Mouse (Mus musculus): Measurements from ENCODE around the gene Grb10.

The Grb10 gene

DNA sequence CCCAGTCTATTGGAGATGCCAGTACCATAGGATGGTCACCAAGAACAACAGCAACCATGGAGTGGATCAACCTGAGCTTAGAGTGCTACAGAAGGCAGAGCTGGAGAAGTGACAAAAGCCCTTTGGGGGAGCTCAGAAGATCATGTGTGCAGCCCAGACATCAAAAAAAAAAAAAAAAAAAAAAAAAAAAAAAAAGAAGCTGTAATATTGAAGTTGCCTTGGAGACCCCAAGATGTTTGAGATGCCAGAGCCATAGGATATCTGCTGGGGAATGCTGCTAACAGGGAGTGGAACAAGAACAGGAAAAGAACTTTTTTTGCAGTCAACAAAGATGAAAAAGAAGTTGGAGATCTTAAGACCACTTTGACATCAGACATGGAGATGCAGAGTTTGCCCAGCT is 133.0 kb downstream of the Grb10 start:
- DNase-seq (ENCODE audit: low spot score in 2 of 2): no peak

DNA sequence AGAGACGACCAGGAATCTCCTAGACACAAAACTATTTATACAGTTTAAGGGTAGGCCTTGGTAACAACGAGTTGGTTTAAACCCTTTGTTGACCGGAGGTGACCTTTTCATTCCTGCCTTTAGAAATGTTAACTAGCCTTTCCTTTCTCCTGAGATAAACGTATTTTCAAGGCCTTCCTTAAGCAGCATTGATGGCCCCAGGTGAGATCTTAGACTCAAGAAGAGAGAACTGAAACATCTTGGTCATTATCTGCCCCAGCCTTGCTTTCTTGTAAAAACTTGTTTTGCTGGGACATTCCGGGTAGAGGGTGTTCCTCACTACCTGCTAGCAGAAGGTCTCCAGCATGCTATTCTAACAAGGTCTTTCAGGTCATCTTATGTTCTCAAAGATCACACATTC is 133.5 kb downstream of the Grb10 start:
- no peak for DNase-seq (ENCODE audit: low spot score in 2 of 2)

DNA sequence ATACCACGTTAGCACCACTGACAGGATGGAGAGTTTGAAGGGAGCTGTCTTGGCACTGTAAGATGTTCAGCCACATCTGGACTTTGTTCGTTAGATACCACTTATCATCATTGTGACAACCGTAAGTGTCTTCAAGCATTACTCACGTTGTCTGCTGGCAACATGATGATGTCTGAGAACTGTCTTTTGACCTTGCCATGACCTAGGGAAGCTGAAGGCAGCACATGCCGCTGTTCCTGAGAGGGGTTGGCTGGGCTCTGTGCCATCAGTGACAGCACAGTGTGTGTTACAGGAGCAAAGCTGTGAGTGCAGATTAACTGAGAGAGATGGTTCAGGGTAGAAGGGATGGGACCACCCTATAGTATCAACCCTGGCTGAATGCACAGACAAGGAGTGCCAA is 137.0 kb downstream of the Grb10 start:
- peak; percentile 15 to 22 for DNase-seq (ENCODE audit: low spot score in 2 of 2)

DNA sequence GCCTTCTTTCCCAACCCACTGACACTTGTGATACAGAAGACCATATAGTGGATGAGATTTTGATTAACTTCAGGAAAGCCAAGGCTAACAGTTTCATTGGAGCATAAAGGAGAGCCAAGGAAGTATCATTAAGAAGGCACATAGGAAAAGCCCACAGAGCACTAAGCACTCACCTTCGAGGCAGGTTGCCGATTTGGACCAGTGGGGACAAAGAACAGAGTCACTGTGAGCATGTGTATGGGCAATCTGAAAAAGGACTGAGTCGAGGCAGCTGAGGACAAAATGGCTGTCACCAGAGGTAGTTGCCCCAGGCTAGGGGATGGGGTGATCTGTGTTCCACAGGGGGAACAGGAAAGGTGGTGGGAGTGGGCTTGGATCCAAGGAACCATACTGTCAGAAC is 140.0 kb downstream of the Grb10 start:
- no peak for DNase-seq (ENCODE audit: low spot score in 2 of 2)

DNA sequence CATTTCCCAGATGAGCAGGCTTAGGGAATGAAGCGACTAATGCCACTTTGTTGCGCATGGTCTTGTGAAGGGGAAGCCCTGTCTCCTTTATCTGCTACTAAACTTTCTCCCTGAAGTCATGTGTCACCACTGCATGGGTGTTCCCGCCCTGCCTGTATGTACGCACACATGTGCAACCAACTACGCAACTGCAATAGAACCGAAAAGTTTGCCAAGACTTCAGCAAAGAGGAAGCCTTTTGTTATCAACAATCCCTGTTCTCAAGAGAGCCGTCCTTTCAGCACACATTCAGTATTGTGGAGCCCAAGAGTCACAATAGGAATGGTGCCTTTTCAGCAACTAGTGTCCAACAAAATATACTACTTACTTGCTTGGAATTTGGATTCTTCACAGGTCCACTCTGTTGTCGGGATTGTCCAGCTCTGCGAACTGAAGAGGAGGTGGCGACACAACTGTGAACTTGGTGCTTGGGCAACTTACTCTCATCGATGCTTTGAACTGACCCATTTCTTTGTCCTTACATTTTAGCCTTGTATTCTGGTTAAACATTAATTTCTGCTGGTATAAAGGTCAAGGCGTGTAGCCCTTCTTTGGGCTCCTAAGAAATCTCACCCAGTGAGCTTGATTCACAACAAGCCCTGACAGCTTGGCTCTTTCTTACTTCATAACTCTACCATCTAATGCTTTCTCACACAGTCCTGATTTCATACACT is 140.7 kb downstream of the Grb10 start, which contains the start of gene Ddc:
Gene Ddc, minus strand, starts transcription at position 500 of the 713 bp plus-strand sequence.
- DNase-seq (ENCODE audit: low spot score in 2 of 2): peak; percentile 12 to 30

DNA sequence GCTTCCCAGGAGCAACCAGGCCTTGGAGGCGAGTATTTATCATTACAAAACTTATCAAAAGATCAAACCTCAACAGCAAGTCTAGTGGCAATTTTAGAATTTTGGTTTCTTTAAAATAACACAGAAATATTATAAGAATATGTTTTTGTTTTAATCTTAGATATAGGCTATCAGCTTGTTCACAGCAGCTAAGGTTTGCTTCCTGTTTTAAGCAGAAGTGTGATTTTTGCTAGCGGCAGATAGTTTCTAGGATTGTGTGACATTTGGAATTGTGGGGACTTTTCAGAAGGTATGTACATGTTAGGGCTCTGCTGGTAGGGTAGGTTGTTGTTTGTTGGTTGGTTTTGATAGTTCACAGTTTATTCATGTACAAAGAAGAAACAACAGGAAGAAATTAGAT is 143.0 kb downstream of the Grb10 start:
- DNase-seq (ENCODE audit: low spot score in 2 of 2): no peak

DNA sequence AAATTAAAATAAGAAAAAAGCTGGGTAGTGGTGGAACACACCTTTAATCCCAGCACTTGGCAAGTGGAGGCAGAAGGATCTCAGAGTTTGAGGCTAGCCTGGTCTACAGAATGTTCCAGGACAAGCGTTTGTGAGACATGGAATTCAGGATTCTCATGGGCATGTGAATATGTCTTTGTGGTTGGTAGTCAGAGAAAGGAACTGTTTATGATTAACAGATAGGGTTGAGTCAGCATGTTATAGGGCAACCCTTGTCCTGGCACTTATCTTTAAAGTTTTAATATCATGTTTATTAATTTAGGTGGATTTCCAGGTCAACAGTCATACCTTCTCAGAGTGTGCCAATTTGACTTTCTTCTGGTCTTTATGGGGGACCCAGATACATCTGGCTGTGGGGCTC is 144.7 kb downstream of the Grb10 start:
- no peak for DNase-seq (ENCODE audit: low spot score in 2 of 2)

DNA sequence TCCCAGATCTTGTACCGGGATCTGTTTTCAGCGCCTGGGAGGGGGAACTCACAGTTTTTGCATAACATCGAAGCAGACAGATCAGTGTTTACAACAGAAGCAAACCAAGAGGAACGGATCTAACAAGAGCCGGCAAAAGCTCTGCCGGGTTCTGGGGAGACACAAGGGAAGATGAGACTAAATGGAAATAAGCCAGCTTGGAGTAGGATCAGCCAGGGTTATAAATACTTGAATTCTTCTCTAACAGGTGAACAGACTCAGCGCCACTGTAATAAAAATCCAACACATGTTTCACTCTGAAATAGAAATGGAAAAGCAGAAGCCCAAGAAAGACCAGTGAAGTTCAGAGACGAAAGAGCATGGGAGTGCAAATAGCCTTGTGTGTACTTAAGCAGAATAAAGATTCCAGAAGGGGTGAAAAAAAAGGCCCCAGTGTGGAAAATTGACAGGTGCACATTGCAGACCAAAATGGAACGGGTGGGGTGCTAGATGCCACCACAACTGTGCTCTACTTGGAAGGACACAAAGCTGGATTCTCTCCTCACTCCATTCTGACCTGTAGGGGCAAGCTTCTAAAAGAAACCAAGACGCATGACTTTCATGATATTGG is 145.4 kb downstream of the Grb10 start:
- no peak for DNase-seq (ENCODE audit: low spot score in 2 of 2)

DNA sequence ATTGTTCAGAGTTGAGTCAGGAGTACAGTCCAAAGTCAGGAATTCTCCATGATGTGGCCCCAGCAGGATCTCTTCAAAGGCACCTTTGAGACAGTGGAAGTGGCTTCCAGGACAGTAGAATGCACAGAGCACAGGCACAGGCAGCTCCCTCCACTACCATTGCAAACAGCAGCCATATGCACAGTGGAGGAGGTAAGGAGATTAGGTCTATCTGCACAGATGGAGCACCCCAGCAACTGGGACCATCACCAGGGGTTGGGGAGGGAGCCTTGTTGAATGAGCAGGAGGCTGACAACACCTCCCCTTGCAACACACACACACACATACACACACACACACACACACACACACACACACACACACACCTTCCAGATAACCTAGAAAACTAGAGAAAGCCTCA is 146.7 kb downstream of the Grb10 start:
- DNase-seq (ENCODE audit: low spot score in 2 of 2): no peak

DNA sequence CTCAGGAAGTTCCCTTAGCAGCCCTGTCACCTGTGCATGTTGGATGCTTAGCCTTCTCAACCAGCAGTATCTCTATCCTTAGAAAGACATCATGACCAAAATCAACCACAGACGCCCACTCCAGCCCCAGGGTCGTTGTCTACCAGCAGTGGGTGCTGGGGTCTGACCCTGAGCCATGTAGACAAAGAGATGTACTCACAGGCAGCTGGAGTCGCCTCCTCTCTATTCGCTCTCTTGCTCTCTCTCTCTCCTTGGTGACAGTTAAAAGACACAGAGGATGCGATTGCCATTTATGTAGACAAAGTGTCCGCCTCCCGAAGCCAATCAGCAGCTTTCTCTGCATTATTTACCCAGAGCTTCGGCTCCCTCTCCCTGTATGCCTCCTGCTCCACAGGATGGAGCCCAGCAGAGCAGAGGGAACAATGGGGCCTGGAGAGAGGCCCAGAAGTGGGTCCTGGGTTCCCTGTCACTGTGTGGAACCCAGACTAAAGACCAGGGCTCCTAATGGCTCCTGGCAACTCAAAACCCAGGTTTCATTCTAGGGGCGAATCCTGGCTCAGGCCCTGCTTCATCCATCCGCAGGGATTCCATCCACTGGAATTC is 148.2 kb downstream of the Grb10 start:
- no peak for DNase-seq (ENCODE audit: low spot score in 2 of 2)

DNA sequence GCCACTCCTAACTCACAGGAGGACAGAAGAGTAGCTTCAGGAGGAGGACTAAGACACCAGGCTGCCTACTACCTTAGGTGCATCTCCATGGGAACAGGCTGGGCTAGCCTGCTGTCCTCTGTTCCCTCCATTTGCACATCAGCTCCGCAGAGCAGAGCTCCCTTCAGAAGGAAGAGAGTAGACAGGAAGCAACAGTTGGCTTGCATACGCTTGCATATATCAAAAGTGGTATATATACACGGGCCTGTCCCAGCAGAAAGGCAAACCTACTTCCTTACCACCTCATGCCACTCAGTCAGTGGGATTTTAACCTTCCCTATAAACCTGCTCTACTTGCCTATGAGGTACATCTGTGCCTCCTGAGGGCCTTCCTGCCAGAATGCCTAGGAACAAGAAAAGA is 149.8 kb downstream of the Grb10 start:
- no peak for DNase-seq (ENCODE audit: low spot score in 2 of 2)

DNA sequence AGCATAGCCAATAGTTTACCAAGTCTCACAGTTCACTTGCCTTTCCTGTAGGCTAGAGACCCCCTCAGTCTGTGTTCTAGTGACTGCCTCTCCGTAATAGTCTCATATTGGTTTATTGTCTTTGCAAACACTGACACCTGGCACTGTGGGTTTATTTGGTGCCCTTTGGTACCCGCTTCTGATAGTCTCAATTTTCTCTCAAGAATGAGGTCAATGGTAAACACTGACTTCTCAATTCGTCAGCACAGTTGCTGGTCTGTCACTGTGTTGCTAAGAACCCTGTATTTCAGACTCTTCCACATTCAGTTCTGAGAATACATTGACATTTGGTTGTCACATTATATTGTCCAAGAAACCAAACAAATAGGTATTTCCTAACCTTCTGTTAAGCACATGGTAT is 150.4 kb downstream of the Grb10 start:
- DNase-seq (ENCODE audit: low spot score in 2 of 2): no peak

DNA sequence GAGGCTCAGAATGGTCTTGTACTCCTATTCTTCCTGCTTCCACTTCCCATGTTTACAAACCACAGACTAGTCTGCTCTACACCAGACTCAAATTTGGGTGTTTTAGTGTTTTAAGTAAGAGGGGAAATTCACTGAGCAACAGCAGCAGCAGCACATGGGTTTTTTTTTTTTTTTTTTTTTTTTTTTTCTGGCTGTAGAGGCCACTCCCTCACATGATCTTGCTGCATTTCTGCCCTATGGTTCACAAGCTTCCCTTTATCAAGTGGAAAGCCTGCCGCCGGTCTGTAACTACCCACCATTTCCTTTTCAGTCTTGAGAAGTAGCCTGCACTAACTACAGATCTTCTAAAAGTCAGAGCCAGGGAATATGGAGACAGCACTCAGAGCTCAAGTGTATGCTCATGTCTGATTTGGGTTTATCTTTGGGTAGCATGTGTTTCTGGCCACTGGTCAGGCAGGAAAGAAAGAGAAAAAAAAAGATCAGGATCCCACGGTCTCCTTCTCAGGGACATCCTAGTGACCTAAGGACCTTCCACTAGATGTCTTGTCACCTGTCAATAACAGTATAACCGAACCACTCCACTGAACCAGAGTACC is 152.0 kb downstream of the Grb10 start:
- DNase-seq (ENCODE audit: low spot score in 2 of 2): no peak

DNA sequence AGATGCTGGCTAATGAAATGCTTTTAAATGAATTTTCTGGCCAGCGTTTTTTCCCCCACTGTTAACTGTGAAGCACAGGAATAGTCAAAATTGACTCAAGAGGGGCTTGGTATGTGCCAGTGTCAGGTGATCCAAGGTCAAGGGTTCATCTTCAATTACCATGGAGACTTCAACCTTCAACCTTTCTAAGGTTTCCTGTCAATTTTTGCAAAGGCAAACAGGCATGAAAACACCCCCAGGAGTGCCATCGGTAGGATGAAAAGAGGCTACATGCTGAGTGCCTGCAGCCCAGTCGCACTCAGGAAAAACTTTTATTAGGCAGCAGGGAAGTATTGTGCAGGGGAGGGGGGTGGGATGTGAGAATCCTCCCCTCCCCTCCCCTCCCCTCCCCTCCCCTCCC is 152.6 kb downstream of the Grb10 start:
- DNase-seq (ENCODE audit: low spot score in 2 of 2): no peak

DNA sequence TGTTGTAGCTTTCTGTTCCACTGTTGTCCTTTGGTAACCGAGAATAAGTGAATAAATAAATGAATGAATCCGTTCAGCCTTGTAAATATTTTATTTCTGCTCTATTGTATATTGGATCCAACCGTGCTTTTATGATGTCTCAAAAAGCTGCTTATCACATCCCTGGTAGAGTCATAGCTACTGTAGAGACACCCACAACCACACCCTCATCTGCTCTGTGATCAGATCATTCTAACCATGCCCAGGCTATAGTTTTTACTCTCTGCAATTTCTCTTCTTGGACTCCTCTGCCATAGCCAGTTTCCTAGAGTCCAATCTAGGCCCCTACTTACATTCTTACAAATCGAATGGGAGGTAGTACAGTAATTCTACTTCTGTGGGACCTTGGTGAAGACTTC is 153.2 kb downstream of the Grb10 start:
- no peak for DNase-seq (ENCODE audit: low spot score in 2 of 2)

DNA sequence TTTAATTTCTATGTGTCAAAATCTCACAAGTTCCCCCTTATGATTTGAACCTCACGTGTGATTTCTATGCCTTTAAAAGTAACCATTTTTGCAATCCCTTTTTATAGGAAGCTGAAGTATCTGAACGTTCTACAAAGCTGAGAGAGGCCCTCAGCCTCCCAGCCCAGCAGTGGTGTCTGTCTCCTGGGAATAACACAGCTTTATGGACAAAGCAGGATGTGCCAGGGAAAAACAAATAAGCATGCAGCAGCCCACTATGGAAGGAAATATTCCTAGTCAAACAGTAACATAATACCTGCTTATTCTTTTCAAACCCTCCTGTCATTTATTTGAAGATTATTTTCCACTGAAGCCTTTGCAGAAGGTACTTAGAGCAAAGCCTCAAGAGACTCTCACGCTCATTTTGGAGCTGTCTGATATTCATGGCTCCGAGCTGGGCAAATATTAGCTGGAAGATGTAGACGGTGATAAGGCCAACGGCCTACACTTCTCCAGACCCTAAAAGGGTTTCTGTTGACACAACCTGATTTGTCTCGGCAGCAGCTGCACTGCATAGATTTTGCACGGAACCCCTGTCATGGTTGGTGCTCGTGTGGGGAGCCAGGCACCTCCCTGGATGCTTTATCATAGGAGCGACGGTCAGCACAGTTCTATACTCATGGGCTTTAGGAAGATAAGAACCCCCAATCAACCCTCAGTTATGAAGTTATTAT is 153.8 kb downstream of the Grb10 start:
- DNase-seq (ENCODE audit: low spot score in 2 of 2): no peak

DNA sequence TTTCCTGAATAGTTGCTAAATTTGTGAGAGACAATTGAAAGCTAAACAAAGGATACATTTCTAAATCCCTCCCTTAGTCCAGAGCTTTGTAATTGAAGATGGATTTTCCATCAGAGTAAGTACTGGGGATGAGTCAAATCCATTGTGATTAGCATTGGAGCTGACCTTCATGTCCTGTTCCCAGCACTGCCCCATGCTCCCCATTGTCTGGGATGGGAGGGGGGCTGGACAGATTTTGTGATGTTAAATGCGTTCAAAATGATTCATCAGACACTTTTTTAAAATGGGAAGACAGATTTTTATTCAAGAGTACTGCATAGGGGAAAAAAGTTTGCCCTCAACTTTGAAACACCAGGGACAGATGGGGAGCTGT is 156.7 kb downstream of the Grb10 start:
- DNase-seq (ENCODE audit: low spot score in 2 of 2): no peak

DNA sequence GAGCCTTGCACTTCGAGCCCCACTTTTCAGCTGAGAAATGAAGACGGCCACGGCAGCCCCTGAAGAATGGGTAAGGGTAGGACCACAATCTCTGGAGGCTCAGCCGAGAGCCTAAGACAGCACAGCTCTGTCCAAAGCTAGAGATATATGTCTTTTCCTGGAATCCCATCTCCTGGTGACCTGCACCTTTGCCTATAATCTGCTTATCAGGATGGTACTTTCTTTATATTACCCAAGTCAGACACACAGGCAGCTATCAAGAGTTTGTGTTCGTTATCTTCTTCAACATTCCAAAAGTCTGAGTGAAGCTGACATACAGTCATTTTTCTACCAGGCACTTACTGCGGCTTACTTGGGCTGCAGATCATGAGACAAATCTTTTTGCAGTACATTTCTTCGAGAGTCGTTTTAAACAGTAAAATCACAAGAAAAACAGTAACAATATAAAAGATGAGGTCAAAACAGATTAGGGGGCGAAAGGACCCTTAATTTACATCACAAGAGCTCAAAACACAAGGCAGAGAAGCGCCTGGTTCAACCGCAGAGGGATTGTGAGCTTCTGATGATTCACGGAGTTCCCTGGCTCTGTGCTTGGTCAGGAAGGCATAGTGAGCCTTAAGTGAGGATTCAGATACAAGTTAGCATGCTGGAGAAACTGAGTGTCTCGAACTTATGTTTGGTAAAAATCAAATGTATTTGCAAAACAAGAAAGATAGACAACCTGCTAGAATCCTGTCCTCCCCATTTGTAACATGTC is 157.3 kb downstream of the Grb10 start:
- DNase-seq (ENCODE audit: low spot score in 2 of 2): no peak
